Mouse (Mus musculus) left cerebral cortex, postnatal 10 days (tissue): ENCODE data around the gene Gldc. TPM values are rescaled to one million over a fixed set of nuclear protein-coding genes. Genes with fewer than 3 reads are reported as not detected.
A peak's percentile ranks its signal among the peaks of the same experiment; 100 is the strongest.
"Not testable (repeated sequence)": the region's sequence is repeated elsewhere in the genome, so short reads cannot be mapped to it uniquely, and the experiment has no call there.

ENCODE experiments used
- DNase-seq, 2 experiments: peaks; one replicate each; pipeline ENCODE4 v3.0.0; 2021 to 2022; ENCODE audit warnings: low spot score in 2 of 2, mixed read lengths in 1 of 2; ENCODE audit errors: extremely low spot score in 1 of 2
- intact Hi-C: fragments of 180-260 bp; cut with DNase I; formaldehyde crosslinking; loops from one replicate; pipeline ENCODE4 v1.15.1; 2025
- total RNA-seq, 2 experiments: library from RNA; stranded (reverse); gene quantifications; 2 replicates each; pipeline ENCODE4 v1.2.3; 2021

Gene Gldc
- total RNA-seq: 10 to 100 TPM; 14.8 TPM

DNA sequence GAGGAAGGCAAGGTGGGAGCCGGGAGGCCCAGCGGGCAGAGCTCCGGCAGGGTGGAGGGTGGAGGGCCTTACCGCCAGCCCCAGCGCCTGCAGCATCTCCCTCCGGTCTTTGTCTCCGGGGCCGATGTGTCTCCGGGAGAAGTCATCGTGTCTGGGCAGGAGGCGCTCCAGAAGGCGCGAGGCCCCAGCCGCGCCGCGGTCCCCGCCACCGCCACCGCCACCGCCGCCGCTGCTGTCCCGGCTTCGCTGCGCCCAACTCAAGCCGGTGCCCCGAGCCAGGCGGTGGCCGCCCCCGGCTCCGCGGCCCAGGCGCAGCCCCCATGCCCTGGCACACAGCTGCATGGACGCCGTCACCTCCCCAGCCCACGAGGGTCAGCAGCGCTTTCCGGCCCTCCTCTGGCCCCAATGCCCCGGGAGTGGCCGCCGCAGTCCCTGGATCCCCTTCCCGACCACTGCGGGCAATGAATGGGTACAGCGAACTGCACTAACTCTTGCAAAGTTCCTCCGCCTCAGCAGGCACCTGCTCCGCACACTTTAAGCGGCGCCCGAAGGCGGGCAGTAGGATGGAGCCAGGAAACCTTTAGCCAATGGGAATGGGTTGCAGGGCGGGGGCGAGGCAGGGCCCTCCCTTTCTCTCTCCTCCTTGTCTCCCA lies at the start of gene Gldc:
Gene Gldc, minus strand, starts transcription at position 511 of the 653 bp plus-strand sequence.
- DNase-seq: peak; percentile 48 to 58
- intact Hi-C loops: no loop called here

DNA sequence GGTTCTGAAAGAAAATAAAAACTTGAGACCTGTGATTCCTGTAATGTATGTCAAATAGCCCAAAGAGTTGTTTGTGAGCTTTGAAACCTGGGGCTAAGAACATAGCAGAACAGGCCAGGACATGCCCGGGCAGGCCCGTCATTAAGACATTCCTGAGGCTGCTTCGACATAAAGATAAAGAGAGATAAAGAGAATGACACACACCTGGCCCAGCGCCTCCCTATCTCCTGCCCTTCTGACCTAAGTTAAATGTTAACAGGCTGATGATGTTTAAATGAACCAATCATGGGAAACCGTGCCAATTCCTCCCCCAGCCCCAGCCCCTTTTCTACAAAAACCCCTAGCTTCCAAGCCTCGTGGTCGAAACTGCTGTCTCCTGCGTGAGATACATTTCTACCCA lies 47.4 kb upstream of the Gldc start:
- intact Hi-C loops: not testable (repeated sequence)

DNA sequence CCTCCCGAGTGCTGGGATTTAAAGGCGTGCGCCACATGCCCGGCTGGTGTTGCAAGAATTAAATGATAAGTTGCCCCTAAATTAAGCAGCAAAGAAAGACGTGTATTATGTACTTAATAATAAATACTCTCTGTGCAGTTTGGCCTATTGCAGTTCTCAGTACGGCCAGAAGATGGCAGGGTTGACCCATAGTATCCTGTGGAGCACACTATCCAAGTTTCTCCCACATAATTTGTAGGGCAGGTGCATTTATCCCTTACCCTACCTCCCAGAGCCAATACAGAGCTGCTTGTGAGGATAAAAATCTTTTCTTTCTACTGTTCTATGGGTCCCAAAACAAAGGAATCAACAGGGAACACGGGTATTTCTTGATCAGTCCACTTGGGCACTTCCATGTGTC lies 42.1 kb upstream of the Gldc start:
- intact Hi-C loops: no loop called here
- peak; percentile 31 to 41 for DNase-seq

More for the DNA sequence above, 47.4 kb upstream of the Gldc start:
- not testable (repeated sequence) for DNase-seq

DNA sequence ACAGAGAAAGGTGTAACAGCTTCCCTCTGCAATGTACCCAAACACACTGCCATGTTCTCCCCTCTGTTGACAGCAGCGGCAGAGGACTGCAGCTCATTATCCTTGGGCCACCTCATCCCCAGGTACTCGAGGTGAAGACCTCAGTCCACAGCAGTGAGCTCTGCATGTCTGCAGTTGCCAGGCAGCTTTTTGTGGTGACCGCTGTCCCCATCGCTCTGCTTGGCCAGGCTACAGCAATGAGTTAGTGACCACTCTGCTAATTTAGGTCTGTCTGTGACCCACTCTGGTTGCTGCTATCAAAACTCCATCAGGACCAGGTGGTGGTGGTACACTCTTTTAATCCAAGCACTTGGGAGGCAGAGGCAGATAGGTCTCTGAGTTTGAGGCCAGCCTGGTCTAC lies 41.0 kb upstream of the Gldc start:
- no peak for DNase-seq
- intact Hi-C loops: no loop called here

DNA sequence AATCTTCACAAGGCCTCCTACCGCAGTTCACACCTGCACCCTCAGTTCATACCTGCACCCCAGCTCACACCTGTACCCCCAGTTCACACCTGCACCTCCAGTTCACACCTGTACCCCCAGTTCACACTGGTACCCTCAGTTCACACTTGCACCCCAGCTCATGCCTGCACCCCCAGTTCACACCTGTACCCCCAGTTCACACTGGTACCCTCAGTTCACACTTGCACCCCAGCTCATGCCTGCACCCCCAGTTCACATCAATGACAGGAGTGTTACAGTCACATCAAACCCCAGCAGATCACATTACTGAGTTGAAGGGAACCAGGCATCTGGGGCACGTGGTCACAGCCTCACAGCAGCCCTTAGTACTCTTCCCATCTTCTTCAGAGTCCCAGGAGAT lies 40.5 kb upstream of the Gldc start:
- DNase-seq, intact Hi-C loops: not testable (repeated sequence)

DNA sequence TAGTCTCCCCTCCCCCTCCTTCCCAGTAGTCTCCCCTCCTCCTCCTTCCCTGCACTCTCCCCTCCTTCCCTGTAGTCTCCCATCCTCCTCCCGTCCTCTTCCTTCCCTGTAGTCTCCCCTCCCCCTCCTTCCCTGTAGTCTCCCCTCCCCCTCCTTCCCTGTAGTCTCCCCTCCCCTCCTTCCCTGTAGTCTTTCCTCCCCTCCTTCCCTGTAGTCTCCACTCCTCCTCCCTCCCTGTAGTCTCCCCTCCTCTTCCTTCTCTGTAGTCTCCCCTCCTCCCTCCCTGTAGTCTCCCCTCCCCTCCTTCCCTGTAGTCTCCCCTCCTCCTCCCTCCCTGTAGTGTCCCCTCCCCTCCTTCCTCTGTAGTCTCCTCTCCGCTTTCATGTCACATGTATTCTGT lies 38.8 kb upstream of the Gldc start:
- no peak for DNase-seq
- intact Hi-C loops: no loop called here

DNA sequence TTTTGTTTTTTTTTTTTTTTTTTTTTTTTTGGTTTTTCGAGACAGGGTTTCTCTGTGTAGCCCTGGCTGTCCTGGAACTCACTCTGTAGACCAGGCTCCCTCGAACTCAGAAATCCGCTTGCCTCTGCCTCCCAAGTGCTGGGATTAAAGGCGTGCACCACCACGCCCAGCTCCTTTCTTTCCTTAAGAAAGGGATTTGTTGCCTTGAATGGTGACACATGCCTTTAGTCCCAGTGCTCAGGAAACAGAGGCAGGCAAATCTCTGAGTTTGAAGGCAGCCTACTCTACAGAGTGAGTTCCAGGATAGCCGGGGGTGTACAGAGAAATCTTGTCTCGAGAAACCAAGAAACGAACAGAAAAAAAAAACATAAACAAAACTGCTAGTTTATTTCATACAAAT lies 33.8 kb upstream of the Gldc start:
- not testable (repeated sequence) for DNase-seq
- intact Hi-C loops: loop anchor here (10.0 kb wide), 2 partner anchors 384 to 524 kb away; no protein-coding TSS in a partner anchor

DNA sequence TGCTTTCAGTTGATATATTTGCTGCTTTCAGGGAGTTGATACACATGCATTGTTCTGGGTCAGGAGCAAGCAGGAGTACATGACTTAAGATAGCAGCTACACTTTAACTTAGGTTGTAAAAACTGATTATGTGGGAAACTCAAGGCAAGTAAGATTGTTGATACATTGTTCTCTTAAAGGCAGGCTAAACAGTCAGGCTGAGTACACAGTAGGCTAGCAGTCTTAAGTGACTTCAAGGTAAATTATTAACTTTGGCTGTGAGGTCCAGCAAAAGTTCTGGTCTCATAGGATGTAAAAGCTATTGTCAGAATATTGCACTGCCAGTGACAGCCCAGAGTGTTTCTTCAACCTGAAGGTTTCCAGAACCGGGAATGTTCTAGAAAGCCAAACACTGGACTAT lies 31.8 kb upstream of the Gldc start:
- intact Hi-C loops: loop anchor here (10.0 kb wide), 2 partner anchors 382 to 522 kb away; no protein-coding TSS in a partner anchor
- no peak for DNase-seq

DNA sequence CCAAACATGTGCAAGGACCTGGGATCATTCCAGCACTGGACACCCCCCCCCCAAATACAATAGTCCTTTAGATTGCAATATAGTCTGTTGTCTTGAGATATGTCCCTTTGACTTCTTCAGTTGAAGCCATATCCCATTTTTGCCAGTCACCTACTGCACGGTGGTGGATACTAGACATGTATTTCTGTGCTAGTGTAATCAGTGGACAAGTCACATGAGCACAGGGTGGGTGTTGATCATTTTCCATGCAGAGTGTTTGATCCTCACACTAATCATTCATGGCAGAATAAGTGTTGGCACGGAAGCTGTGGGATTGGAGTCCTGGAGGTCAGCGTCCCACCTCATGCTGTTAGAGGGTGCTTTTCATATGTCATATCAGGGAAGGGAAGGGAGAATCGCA lies 30.6 kb upstream of the Gldc start:
- intact Hi-C loops: loop anchor here (10.0 kb wide), 2 partner anchors 381 to 521 kb away; no protein-coding TSS in a partner anchor
- DNase-seq: no peak

DNA sequence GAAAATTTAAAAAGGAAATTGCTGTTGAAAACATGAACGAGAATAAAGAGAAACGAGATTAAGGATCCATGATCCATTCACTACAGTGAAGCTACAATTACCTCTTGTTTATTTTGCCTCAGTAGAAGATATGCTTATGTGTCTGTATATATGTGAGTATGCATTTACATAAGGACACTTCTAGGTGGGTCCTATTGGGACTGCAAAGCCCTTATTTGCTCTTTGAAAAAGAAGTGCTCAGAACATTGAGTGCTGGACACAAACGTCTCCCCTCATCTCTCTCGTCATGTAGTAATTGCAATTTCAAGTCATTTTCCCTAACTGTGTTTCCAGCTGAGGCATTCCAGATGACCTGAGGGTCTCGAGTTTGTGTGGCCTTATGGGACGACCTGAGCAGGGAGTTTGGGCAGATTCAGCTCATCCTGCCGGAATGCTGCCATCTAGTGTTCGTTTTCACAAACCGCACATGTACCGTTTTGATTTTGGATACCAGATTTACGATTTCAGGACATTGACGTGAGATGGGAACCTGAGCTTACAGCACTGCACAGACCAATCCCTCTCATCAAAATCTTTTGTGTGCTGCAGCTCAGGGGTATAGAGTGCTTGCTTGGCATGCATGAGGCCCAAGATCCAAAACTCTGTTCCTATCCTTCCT lies 30.1 kb upstream of the Gldc start:
- intact Hi-C loops: loop anchor here (10.0 kb wide), 2 partner anchors 380 to 520 kb away; no protein-coding TSS in a partner anchor
- no peak for DNase-seq

DNA sequence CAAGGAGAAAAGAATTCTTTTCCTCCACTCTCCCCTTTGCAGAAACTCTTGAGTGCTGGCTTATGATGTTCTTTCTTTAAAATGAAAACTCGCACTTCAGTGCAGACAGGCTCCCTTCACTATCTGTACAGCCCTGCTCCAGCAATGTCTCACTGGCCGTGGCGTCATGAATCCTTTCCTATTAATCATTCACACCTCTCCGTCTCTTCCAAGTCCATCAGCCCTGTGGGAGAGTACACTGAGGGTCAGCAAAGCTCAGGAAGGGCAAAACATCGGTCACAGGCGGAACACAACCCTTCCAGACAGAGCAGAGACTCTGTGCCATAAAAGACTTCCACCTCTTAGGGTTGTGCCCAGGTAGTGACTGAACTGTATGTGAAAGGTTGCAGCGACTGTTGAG lies 26.9 kb upstream of the Gldc start:
- no peak for DNase-seq
- intact Hi-C loops: loop anchor here (10.0 kb wide), 2 partner anchors 377 to 517 kb away; no protein-coding TSS in a partner anchor

DNA sequence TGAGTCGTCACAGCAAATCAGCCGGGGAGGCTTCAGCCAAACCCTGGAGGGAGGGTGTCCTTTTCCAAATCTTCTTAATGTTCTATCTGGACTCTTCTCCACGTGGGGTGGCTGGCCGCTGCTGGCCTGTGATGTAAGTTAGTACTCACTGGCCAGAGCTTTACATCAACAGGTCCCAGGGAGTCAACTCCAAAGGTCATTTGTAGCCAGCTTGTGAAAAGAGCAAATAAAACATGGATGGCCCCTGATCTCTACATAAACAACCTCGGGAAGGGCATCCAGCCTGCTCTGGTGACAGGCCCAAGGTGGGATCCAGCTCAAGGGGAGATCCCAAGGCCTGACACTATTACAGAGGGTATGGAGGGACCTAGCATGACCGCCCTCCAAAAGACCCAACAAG lies 19.8 kb upstream of the Gldc start:
- DNase-seq: no peak
- intact Hi-C loops: no loop called here

DNA sequence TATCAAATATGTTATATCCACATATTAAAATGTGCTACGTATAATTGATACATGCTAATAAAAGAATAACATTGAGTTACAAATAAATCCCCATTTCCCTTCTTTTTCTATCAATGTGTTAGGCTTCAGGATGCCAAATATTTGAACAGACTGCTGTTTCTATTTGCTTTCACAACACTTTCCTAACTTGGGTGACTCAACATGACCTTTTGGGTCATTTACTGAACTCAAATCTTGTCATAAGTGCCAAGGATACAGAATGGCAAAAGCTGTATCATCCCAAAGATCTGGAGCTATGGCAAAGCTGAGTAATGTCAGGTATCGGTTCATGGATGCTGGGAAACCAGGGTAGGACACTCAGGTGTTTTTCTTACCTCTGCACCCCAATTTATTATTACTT lies 12.0 kb upstream of the Gldc start:
- intact Hi-C loops: no loop called here

DNA sequence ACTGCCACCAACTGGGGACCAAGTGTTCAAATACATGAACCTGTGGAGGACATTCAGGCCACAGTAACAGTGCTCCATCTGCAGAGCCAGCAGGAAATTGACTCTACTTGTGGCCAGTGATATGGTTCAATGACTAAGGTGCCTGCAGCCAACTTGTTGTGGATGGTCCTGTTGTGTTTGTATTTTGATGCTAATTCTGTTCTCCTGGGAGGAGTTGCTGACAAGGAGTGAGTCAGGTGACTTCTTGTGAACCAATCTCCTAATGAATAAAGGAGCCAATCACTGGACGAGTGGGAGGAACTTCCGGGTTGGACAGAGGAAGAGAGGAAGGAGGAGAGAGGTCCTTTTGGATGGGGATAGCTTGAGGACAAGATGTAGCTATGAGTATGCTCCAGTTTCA lies 10.3 kb upstream of the Gldc start:
- no peak for DNase-seq
- intact Hi-C loops: no loop called here

More for the DNA sequence above, 12.0 kb upstream of the Gldc start:
- DNase-seq: no peak

DNA sequence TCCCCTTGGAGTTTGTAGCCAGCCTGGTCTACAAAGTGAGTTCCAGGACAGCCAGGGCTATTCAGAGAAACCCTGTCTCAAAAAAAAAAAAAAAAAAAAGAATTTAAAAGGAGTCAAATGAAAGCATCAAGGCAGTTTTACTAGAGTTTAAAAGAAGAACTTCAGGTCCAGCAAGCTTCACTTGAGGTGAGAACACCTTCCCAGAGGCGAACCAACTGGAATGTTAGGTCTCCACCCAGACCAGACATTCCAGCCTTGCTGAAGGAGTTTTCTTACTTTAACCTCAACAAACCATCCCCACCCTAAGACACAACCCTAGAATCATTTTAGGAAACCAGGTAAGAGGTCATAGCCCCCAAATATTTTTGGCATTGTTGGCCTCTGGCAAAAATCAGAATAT lies 4.8 kb upstream of the Gldc start:
- no peak for DNase-seq
- intact Hi-C loops: no loop called here

DNA sequence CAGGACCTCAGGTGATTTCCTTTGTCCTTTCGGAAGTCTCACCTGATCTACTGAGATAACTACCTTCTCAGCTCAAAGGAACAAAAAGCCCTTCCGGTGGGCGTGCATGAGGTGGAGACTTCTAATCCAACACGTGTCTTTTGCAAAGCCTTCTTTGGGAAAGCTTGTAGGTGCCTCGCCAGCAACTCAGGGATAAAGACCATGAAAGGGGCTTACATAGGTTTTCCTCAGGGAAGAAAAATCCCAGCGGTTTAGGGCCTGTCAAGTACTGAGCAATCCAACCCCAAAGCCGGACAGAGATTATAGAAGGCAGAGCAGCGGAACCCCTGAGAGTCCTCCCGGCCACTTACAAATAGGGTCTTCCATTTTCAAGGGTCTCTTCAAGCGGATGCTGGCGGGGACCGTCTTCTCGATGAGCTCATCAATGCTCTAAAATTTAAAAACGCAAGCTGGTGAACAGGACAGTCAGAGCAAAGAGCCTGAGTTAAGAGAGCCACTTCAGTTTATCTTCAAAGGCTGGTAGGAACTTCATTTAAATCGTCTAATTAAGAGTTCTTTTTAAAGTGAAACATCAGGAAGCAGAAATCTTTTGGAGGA lies 1.1 kb downstream of the Gldc start:
- no peak for DNase-seq
- intact Hi-C loops: no loop called here

DNA sequence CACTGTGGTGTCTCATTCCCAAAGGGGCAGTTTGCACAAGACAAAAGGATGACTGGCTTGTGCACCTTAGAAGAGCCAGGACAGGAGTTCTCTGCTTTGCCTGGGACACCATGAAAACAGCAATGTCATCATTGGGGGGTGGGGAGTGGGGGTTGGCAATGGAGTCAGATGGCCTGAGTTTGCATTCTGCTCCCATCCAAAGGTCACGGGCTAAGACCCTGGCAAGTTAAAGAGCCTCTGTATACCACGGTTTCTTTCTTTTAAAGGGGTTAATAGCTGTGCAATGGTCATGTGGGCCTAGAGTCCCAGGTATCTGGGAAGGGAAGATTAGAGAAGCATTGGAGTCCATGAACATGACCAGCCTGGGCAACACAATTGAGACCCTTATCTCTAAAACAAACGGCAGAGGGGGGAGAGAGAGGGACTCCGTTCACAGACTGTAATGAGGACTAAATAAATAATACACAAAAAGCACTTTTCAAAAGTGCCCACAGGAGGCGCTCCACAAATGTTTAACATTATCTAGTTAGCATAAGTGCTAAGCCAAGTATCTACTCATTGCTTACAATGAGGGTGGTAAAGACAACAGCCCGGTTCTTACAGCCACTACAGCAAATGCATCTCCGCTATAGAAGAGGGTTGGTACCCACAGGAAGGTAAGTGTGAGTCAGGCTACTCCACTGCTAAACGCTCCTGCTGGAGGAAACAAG lies 3.7 kb downstream of the Gldc start:
- intact Hi-C loops: no loop called here
- DNase-seq: no peak

DNA sequence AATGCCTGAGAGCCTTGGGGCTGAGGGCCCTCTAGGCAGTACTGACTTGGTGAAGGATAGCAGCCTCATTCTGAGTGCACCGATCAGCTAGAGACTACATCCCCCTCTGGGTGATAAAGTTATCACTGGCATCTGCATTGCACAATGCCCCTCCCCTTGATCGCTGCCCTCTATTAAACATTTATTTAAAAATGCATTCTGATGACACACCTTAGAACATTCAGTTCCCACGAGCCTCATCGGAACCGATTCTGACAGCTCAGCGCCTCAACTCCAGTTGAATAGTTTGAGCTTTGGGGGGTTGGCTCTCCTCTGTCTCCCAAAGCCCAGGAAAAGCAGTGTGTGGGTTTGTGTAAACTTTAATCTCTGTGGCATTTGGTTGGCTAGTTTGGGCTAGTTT lies 4.9 kb downstream of the Gldc start:
- DNase-seq: no peak
- intact Hi-C loops: no loop called here

DNA sequence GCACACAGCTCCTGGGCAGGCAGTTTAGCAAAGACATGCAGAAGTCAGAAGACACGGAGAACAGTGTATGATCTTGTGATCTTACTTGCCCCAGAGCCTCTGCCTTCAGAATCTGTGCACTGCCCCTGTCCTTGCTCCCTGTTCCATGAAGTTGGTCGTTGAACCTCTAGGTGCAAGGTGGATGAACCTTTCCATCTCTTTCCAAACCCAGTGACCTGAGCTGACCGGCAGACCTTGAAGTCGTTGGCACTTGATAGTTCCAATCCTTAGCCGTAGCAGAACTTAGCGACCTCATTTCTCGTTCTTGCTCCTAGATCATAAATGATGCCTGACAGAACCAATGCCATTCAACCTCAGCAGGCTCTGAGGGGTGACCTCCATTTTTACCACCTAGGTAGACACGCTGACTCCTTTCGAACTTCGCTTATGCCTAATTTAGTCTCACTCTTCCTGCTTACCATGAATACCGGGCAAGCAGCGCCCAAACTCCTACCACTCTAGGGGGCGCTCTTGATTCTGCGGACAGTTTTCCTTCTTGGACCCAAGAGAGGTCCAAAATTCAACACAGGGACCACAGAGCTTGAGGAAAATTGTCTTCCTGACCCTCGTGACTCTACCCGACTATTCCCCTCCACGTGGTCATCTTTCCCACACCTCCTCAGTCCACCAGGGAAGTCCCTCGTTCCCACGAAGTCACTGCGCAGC lies 8.3 kb downstream of the Gldc start:
- DNase-seq: no peak
- intact Hi-C loops: no loop called here
